Mouse (Mus musculus): ENCODE measurements around the gene Hsp90b1. TPM values are rescaled to one million over a fixed set of nuclear protein-coding genes. Genes with fewer than 3 reads are reported as not detected.

The Hsp90b1 gene
- 551 and 555 TPM in 2 replicates for polyA plus RNA-seq (2016; fragmentation: Nextera tagmentation; extraction: Ambion mirVana)

GRCm38 (mm10) chr10:86705318-86705921, at the start of gene Hsp90b1, which contains the start of gene Ttc41:
Gene Hsp90b1, minus strand, starts transcription at chr10:86705509.
Gene Ttc41, plus strand, starts transcription at chr10:86705811.
- ATAC-seq (ENCODE audit: low FRiP score), result peak; percentile 99
- no peaks in the 10 kb centered on the region for H3K27me3 ChIP-seq
- under 1% methylated on average over 51 of the region's 51 CpGs for WGBS

DNA sequence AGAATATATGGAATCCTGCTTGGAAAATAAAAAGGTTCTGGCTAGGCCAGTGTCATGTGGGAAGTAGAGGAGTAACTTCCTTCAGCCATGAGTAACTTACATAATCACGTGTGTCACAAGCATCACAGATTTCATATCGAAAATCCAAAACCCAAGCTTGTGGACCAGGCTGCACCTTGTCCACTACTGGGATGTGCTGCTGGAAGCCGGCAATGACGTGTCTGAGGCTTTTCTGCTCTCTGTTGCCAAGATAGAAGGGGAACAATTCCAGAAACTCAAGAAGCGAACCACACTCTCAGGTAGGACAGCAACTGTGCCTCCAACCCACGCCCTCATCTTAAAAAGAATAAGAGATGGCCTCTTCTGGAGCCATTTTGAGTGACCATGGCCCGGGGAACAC, 39.0 kb upstream of the Hsp90b1 start:
- H3K27ac ChIP-seq, result no peak overlapping the region
- no peak overlapping the region for H3K4me3 ChIP-seq
- ATAC-seq (ENCODE audit: low FRiP score), result no peak
- H3K4me1 ChIP-seq, result no peaks in the 10 kb centered on the region
- WGBS, result 90% methylated on average over 7 of the region's 7 CpGs
- no peaks in the 10 kb centered on the region for H3K36me3 ChIP-seq
- H3K9ac ChIP-seq, result no peak overlapping the region
- H3K9me3 ChIP-seq (replicated peaks), result no peaks in the 10 kb centered on the region
- no peaks in the 10 kb centered on the region for H3K27me3 ChIP-seq
- H3K4me2 ChIP-seq (replicated peaks), result no peak overlapping the region

More at GRCm38 (mm10) chr10:86705318-86705921, at the start of gene Hsp90b1, which contains the start of gene Ttc41:
- Histone ChIP-seq H3K27ac (peak within 1 kb of the TSS; percentile 90), H3K4me3 (peak within 1 kb of the TSS; percentile 86), H3K36me3 (peaks cover 26% of the 10 kb centered on the region), H3K4me2 (replicated peaks) (peak within 1 kb of the TSS; percentile 73), H3K9me3 (replicated peaks) (no peaks in the 10 kb centered on the region), H3K9ac (peak within 1 kb of the TSS; percentile 90), H3K4me1 (peaks cover 41% of the 10 kb centered on the region)

GRCm38 (mm10) chr10:86742918-86743317, 37.6 kb upstream of the Hsp90b1 start:
- Histone ChIP-seq H3K36me3 (no peaks in the 10 kb centered on the region), H3K27me3 (no peaks in the 10 kb centered on the region), H3K4me3 (no peak overlapping the region), H3K9me3 (replicated peaks) (no peaks in the 10 kb centered on the region), H3K27ac (no peak overlapping the region), H3K4me1 (no peaks in the 10 kb centered on the region), H3K4me2 (replicated peaks) (no peak overlapping the region), H3K9ac (no peak overlapping the region)
- no peak for ATAC-seq (ENCODE audit: low FRiP score)
- WGBS, result 85% methylated on average over 2 of the region's 2 CpGs

- H3K27me3 ChIP-seq, result no peaks in the 10 kb centered on the region
- H3K9me3 ChIP-seq (replicated peaks), result no peaks in the 10 kb centered on the region
- no peaks in the 10 kb centered on the region for H3K36me3 ChIP-seq
- 86% methylated on average over 4 of the region's 4 CpGs for WGBS
- no peak overlapping the region for H3K9ac ChIP-seq
- no peak for ATAC-seq (ENCODE audit: low FRiP score)
- no peak overlapping the region for H3K4me2 ChIP-seq (replicated peaks)
- no peaks in the 10 kb centered on the region for H3K4me1 ChIP-seq
- H3K27ac ChIP-seq, result no peak overlapping the region
- no peak overlapping the region for H3K4me3 ChIP-seq
These were observed 29.7 kb upstream of the Hsp90b1 start for GRCm38 (mm10) chr10:86735036-86735435.

DNA sequence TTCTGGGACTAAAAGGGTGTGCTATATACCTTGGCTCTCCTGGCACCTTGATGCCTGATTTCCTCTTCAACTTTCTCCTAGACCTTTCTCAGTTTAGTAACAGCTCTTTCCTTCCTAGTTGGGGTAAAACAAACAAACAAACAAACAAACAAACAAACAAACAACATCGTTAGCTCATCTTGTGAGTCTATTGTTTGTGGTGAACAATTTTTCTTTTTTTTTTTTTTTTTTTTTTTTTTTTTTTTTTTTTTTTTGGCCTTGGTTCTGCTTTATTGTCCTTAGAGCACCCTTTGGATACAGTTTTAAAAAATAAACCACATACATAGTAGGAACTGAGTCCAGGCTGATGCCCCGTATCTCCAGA, 26.2 kb upstream of the Hsp90b1 start:
- no peak for ATAC-seq (ENCODE audit: low FRiP score)
- Histone ChIP-seq H3K9me3 (replicated peaks) (no peaks in the 10 kb centered on the region), H3K4me3 (no peak overlapping the region), H3K9ac (no peak overlapping the region), H3K27me3 (no peaks in the 10 kb centered on the region), H3K4me2 (replicated peaks) (no peak overlapping the region), H3K36me3 (no peaks in the 10 kb centered on the region), H3K27ac (no peak overlapping the region), H3K4me1 (peaks cover 6% of the 10 kb centered on the region)
- WGBS, result 61% methylated on average over 2 of the region's 2 CpGs

DNA sequence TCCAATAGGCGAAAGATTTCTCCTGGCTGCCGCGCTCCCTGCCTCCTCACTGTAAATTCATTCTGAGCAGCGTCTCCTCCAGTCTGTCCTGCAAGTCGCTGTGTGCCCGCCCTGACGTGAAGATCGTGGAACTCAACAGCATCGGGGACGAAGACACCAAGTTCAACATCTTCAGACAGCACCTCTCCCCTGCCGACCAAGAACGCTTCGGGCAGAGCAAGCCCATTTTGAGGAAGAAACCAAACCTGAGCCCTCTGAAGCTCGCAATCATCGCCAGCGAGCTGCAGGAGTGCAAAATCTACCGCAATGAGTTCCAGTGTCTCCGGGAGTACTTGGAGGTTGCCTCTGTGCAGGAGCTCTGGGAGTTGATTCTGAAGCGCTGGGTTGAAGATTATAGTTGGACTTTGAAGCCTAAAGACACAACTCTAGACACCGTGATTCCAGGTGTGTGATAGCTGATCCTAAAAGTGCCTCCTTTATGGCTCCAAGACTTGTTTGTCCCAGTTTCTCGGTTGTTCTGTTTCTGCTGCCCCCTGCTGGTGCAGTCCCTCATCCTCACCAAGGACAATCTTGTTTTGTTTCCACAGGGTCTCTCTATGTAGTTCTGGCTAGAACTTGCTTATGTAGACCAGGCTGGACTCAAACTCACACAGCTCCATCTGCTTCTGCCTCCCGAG, 25.7 kb upstream of the Hsp90b1 start:
- H3K4me3 ChIP-seq, result peak overlapping the region; percentile 37
- no peak overlapping the region for H3K27ac ChIP-seq
- ATAC-seq (ENCODE audit: low FRiP score), result 0 out of 2 replicates have a peak, but pooled peaks have one; percentile 23
- H3K9ac ChIP-seq, result peak overlapping the region; percentile 55; the same call in 1 of the 2 replicates
- 15% methylated on average over 22 of the region's 22 CpGs for WGBS
- peaks cover 6% of the 10 kb centered on the region for H3K4me1 ChIP-seq
- H3K36me3 ChIP-seq, result no peaks in the 10 kb centered on the region
- H3K27me3 ChIP-seq, result no peaks in the 10 kb centered on the region
- H3K9me3 ChIP-seq (replicated peaks), result no peaks in the 10 kb centered on the region
- H3K4me2 ChIP-seq (replicated peaks), result peak overlapping the region; percentile 57

- Histone ChIP-seq H3K4me2 (replicated peaks) (peak overlapping the region; percentile 50), H3K9ac (no peak overlapping the region; the same call in 1 of the 2 replicates), H3K27ac (no peak overlapping the region), H3K4me3 (no peak overlapping the region), H3K4me1 (peaks cover 6% of the 10 kb centered on the region), H3K27me3 (no peaks in the 10 kb centered on the region), H3K36me3 (no peaks in the 10 kb centered on the region), H3K9me3 (replicated peaks) (no peaks in the 10 kb centered on the region)
- WGBS, result 92% methylated on average over 3 of the region's 3 CpGs
- no peak for ATAC-seq (ENCODE audit: low FRiP score)
These were observed 22.9 kb upstream of the Hsp90b1 start for GRCm38 (mm10) chr10:86728176-86728575.

DNA sequence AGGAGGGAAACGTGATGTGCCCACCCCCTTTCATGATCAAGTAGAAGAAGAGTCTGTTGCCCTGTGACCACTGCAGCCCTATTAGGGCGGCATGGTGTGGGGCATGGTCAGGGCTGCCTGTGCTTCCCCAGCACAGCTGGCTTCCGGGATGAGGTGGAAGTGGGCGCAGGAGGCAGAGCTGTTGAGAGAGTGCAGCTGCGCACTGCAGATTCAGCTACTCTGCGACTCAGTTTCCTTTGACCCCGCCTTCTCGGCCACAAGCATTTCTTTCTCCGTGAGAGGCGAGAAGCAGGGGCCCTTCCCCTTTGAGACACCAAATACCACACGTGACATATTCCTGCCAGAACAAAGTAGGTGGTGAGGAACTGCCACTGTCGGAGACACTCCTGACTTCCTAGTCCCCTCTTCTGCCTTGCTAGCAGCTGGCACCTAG, 22.3 kb upstream of the Hsp90b1 start:
- peak; percentile 69 for ATAC-seq (ENCODE audit: low FRiP score)
- H3K4me3 ChIP-seq, result peak overlapping the region; percentile 23
- no peaks in the 10 kb centered on the region for H3K27me3 ChIP-seq
- no peak overlapping the region for H3K27ac ChIP-seq
- H3K4me1 ChIP-seq, result peaks cover 6% of the 10 kb centered on the region
- peak overlapping the region; percentile 24 for H3K9ac ChIP-seq
- 7% methylated on average over 12 of the region's 12 CpGs for WGBS
- H3K36me3 ChIP-seq, result no peaks in the 10 kb centered on the region
- no peaks in the 10 kb centered on the region for H3K9me3 ChIP-seq (replicated peaks)
- H3K4me2 ChIP-seq (replicated peaks), result peak overlapping the region; percentile 50

- ATAC-seq (ENCODE audit: low FRiP score), result no peak
- no peak overlapping the region for H3K27ac ChIP-seq
- no peak overlapping the region for H3K4me3 ChIP-seq
- H3K9me3 ChIP-seq (replicated peaks), result no peaks in the 10 kb centered on the region
- H3K9ac ChIP-seq, result no peak overlapping the region
- H3K4me1 ChIP-seq, result no peaks in the 10 kb centered on the region
- no peaks in the 10 kb centered on the region for H3K27me3 ChIP-seq
- H3K4me2 ChIP-seq (replicated peaks), result no peak overlapping the region
- no peaks in the 10 kb centered on the region for H3K36me3 ChIP-seq
- WGBS, result 73% methylated on average over 3 of the region's 3 CpGs
These were observed 6.8 kb upstream of the Hsp90b1 start for GRCm38 (mm10) chr10:86712156-86712555.

DNA sequence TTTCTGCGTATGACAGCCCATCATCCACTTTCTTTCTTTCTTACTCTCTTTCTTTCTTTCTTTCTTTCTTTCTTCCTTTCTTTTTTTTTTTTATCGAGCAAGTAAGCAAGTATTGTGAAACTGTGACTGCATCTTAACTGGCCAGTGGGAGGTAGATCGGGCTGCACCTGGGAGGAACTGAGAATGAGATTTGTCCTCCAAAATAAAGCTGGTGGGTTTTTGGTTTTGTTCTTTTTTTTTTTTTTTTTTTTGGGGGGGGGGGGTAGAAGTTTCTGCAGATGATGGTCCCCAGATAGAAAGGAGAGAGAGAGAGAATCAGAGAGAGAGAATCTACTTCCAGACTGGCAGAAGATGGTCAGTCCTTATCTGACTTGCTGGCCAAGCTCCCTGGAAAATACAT, 1.8 kb upstream of the Hsp90b1 start:
- Histone ChIP-seq H3K36me3 (peaks cover 10% of the 10 kb centered on the region), H3K4me1 (peaks cover 26% of the 10 kb centered on the region), H3K27ac (no peak overlapping the region), H3K4me3 (no peak overlapping the region), H3K9ac (no peak overlapping the region; the same call in 1 of the 2 replicates), H3K27me3 (no peaks in the 10 kb centered on the region), H3K9me3 (replicated peaks) (no peaks in the 10 kb centered on the region), H3K4me2 (replicated peaks) (no peak overlapping the region)
- WGBS, result 87% methylated on average over 3 of the region's 3 CpGs
- no peak for ATAC-seq (ENCODE audit: low FRiP score)

GRCm38 (mm10) chr10:86705922-86706752, 828 bp upstream of the Hsp90b1 start:
- no peaks in the 10 kb centered on the region for H3K27me3 ChIP-seq
- H3K4me3 ChIP-seq, result peak overlapping the region; percentile 86
- H3K9ac ChIP-seq, result peak overlapping the region; percentile 77
- 5% methylated on average over 33 of the region's 33 CpGs for WGBS
- H3K36me3 ChIP-seq, result peaks cover 18% of the 10 kb centered on the region
- peaks cover 34% of the 10 kb centered on the region for H3K4me1 ChIP-seq
- H3K4me2 ChIP-seq (replicated peaks), result peak overlapping the region; percentile 73
- peak; percentile 93 for ATAC-seq (ENCODE audit: low FRiP score)
- peak overlapping the region; percentile 90 for H3K27ac ChIP-seq
- no peaks in the 10 kb centered on the region for H3K9me3 ChIP-seq (replicated peaks)

DNA sequence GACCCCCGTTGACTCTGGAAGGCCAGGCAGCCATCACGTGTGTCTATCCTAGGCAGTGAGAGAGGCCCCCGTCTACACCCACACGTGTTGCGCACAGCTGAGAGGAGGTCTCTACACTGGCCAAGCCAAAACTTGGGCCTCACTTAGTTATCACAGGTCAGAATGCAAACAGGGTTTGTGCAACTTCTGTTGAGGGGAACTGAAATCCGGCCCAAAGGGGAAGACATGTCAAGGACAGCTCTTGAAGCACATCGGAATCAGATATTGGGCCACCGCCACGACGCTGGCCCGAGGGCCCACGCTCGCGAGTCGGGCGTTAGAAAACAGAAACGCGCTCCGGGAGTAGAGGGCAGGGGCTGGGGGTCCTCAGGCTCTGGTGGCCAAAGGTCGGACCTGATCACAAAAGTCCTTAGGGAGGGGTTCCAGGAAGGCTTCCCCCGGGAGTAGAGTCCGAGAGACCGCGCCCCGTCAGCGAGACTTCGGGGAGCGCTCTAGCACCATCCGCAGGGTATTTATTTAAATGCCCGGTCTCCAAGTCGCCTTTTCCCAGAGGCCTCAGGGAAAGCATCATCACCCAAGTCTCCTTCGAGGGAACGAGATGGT, 619 bp downstream of the Hsp90b1 start:
- Histone ChIP-seq H3K4me1 (peaks cover 46% of the 10 kb centered on the region), H3K9ac (peak overlapping the region; percentile 90), H3K27me3 (no peaks in the 10 kb centered on the region), H3K36me3 (peaks cover 32% of the 10 kb centered on the region), H3K4me3 (peak overlapping the region; percentile 86), H3K4me2 (replicated peaks) (peak overlapping the region; percentile 73), H3K9me3 (replicated peaks) (no peaks in the 10 kb centered on the region), H3K27ac (peak overlapping the region; percentile 78)
- ATAC-seq (ENCODE audit: low FRiP score), result no peak
- under 1% methylated on average over 33 of the region's 33 CpGs for WGBS

Measured in hindbrain, embryonic 12.5 days (tissue).